Mouse (Mus musculus) embryonic facial prominence, embryonic 11.5 days (tissue): ENCODE results near the gene Cyp4x1. TPM values are rescaled to one million over a fixed set of nuclear protein-coding genes. Genes with fewer than 3 reads are reported as not detected.

ENCODE experiments used
- ATAC-seq: fragments of 200-750 bp; cut with Nextera tagmentation; replicated peaks from 2 replicates; pipeline ENCODE4 v1.8.0; 2017; ENCODE audit warnings: low read depth; ENCODE audit not compliant: insufficient number of reproducible peaks, low FRiP score, low TSS enrichment
- DNase-seq: peaks from one replicate; pipeline ENCODE4 v3.0.0-alpha.2; 2015; ENCODE audit warnings: low spot score
- H3K27ac ChIP-seq: fragments of 300-500 bp; sonication (generic); replicated peaks from 2 replicates; pipeline ENCODE4 v1.5.1; 2014; ENCODE audit warnings: mild to moderate bottlenecking, low read depth, low read length, control low read depth
- H3K27me3 ChIP-seq: fragments of 300-500 bp; sonication (generic); 2 replicates; pipeline ENCODE4 v1.6.1; 2014; ENCODE audit warnings: mild to moderate bottlenecking, low read length, moderate library complexity, mixed read lengths; ENCODE audit not compliant: control insufficient read depth, insufficient read depth
- H3K36me3 ChIP-seq: fragments of 300-500 bp; sonication (generic); replicated peaks from 2 replicates; pipeline ENCODE4 v1.6.1; 2014; ENCODE audit warnings: low read depth, mild to moderate bottlenecking, low read length, moderate library complexity, mixed read lengths; ENCODE audit not compliant: control insufficient read depth, insufficient read depth
- H3K4me1 ChIP-seq: fragments of 300-500 bp; sonication (generic); 2 replicates; pipeline ENCODE4 v1.6.1; 2014; ENCODE audit warnings: low read length, mixed read lengths; ENCODE audit not compliant: control insufficient read depth, insufficient read depth
- H3K4me2 ChIP-seq: fragments of 300-500 bp; sonication (generic); 2 replicates; pipeline ENCODE4 v1.6.1; 2014; ENCODE audit warnings: low read depth, mild to moderate bottlenecking, control low read depth, low read length, moderate library complexity
- H3K4me3 ChIP-seq: fragments of 300-500 bp; sonication (generic); 2 replicates; pipeline ENCODE4 v1.5.1; 2014; ENCODE audit warnings: low read depth, low read length, control low read depth
- H3K9ac ChIP-seq: fragments of 300-500 bp; sonication (generic); replicated peaks from 2 replicates; pipeline ENCODE4 v1.6.1; 2014; ENCODE audit warnings: mild to moderate bottlenecking, control low read depth, low read length
- H3K9me3 ChIP-seq: fragments of 300-500 bp; sonication (generic); replicated peaks from 2 replicates; pipeline ENCODE4 v1.6.1; 2016; ENCODE audit warnings: mild to moderate bottlenecking, low read length, inconsistent platforms, mixed read lengths; ENCODE audit not compliant: control insufficient read depth
- WGBS: fragments of 180-500 bp; shearing (Covaris S2); extraction: QIAGEN DNeasy Blood & Tissue Kit; methylation state at CpG from one replicate; pipeline ENCODE4 v1.1.7; 2014; 5-methylcytosine and 5-hydroxymethylcytosine counted together
- polyA plus RNA-seq: library from polyadenylated mRNA; unstranded; fragments of >200 nt; fragmentation: Nextera tagmentation; extraction: Ambion mirVana; gene quantifications from 2 replicates; pipeline ENCODE4 v1.2.1, GENCODE M21; 2014

Gene Cyp4x1
- polyA plus RNA-seq, 1 experiment from 2014 or later: 0.50 TPM

GRCm38 (mm10) chr4:115075204-115075915 is 58.7 kb downstream of the Cyp4x1 start:
- Histone ChIP-seq H3K4me2 (no peak overlapping the region), H3K9ac (no peak overlapping the region), H3K27ac (no peak overlapping the region), H3K4me3 (no peak overlapping the region), H3K36me3 (no peaks in the 10 kb centered on the region), H3K9me3 (no peaks in the 10 kb centered on the region), H3K4me1 (no peaks in the 10 kb centered on the region), H3K27me3 (no peaks in the 10 kb centered on the region)
- 41% methylated on average over 3 of the region's 3 CpGs for WGBS
- DNase-seq: no peak
- no peak for ATAC-seq

GRCm38 (mm10) chr4:115074789-115075188 is 59.3 kb downstream of the Cyp4x1 start:
- H3K9ac ChIP-seq: no peak overlapping the region
- no peak overlapping the region for H3K27ac ChIP-seq
- H3K4me2 ChIP-seq: no peak overlapping the region
- no peaks in the 10 kb centered on the region for H3K9me3 ChIP-seq
- ATAC-seq (no peak), DNase-seq (no peak)
- 81% methylated on average over 1 of the region's 1 CpGs for WGBS
- no peaks in the 10 kb centered on the region for H3K36me3 ChIP-seq
- no peaks in the 10 kb centered on the region for H3K4me1 ChIP-seq
- H3K4me3 ChIP-seq: no peak overlapping the region
- H3K27me3 ChIP-seq: no peaks in the 10 kb centered on the region

- Histone ChIP-seq H3K9ac (no peak overlapping the region), H3K27me3 (peaks cover 2% of the 10 kb centered on the region; the same call in 1 of the 2 replicates), H3K36me3 (no peaks in the 10 kb centered on the region), H3K27ac (no peak overlapping the region), H3K4me2 (no peak overlapping the region), H3K4me1 (no peaks in the 10 kb centered on the region), H3K4me3 (no peak overlapping the region), H3K9me3 (no peaks in the 10 kb centered on the region)
- ATAC-seq (no peak; the same call in 1 of the 2 replicates), DNase-seq (no peak)
- WGBS: 38% methylated on average over 1 of the region's 1 CpGs
Observed at GRCm38 (mm10) chr4:115071668-115072067, 62.4 kb downstream of the Cyp4x1 start.

- peak overlapping the region; percentile 45 for H3K4me3 ChIP-seq
- under 1% methylated on average over 31 of the region's 31 CpGs for WGBS
- H3K9ac ChIP-seq: peak overlapping the region; percentile 34; the same call in 1 of the 2 replicates
- DNase-seq (no peak), ATAC-seq (no peak; the same call in 1 of the 2 replicates)
- no peaks in the 10 kb centered on the region for H3K9me3 ChIP-seq
- H3K36me3 ChIP-seq: no peaks in the 10 kb centered on the region
- no peak overlapping the region for H3K27ac ChIP-seq
- H3K27me3 ChIP-seq: peaks cover 71% of the 10 kb centered on the region
- H3K4me2 ChIP-seq: peak overlapping the region; percentile 96
- H3K4me1 ChIP-seq: peaks cover 3% of the 10 kb centered on the region
Observed at GRCm38 (mm10) chr4:115063518-115064239, 70.4 kb downstream of the Cyp4x1 start.

- DNase-seq: peak; percentile 61
- Histone ChIP-seq H3K4me2 (peak overlapping the region; percentile 96), H3K36me3 (no peaks in the 10 kb centered on the region), H3K27me3 (peaks cover 72% of the 10 kb centered on the region), H3K4me1 (peaks cover 3% of the 10 kb centered on the region), H3K9me3 (no peaks in the 10 kb centered on the region), H3K9ac (peak overlapping the region; percentile 34; the same call in 1 of the 2 replicates), H3K4me3 (peak overlapping the region; percentile 45), H3K27ac (no peak overlapping the region)
- peak; percentile 79 for ATAC-seq
- WGBS: under 1% methylated on average over 50 of the region's 58 CpGs
Observed at GRCm38 (mm10) chr4:115062875-115063517, 71.1 kb downstream of the Cyp4x1 start.

GRCm38 (mm10) chr4:115062540-115062874 is 71.6 kb downstream of the Cyp4x1 start:
- no peaks in the 10 kb centered on the region for H3K9me3 ChIP-seq
- H3K4me2 ChIP-seq: peak overlapping the region; percentile 96
- ATAC-seq (no peak), DNase-seq (no peak)
- H3K27ac ChIP-seq: no peak overlapping the region
- H3K27me3 ChIP-seq: peaks cover 77% of the 10 kb centered on the region
- H3K9ac ChIP-seq: no peak overlapping the region
- H3K4me3 ChIP-seq: peak overlapping the region; percentile 45
- H3K36me3 ChIP-seq: no peaks in the 10 kb centered on the region
- WGBS: 0% methylated on average over 9 of the region's 9 CpGs
- peaks cover 3% of the 10 kb centered on the region for H3K4me1 ChIP-seq

GRCm38 (mm10) chr4:115060753-115061152 is 73.3 kb downstream of the Cyp4x1 start:
- no peaks in the 10 kb centered on the region for H3K36me3 ChIP-seq
- DNase-seq (no peak), ATAC-seq (no peak)
- H3K4me2 ChIP-seq: no peak overlapping the region
- no peak overlapping the region for H3K9ac ChIP-seq
- H3K4me1 ChIP-seq: peaks cover 7% of the 10 kb centered on the region
- H3K9me3 ChIP-seq: no peaks in the 10 kb centered on the region
- peaks cover 87% of the 10 kb centered on the region for H3K27me3 ChIP-seq
- 0 out of 2 replicates have a peak overlapping the region, but pooled peaks have one; percentile 6 for H3K4me3 ChIP-seq
- H3K27ac ChIP-seq: no peak overlapping the region
- 13% methylated on average over 3 of the region's 3 CpGs for WGBS
